Mouse (Mus musculus) myocyte (in vitro differentiated cells): ENCODE measurements around the gene Gm16430. TPM values are rescaled to one million over a fixed set of nuclear protein-coding genes. Genes with fewer than 3 reads are reported as not detected.
"Not testable (repeated sequence)": the region's sequence is repeated elsewhere in the genome, so short reads cannot be mapped to it uniquely, and the experiment has no call there.

ENCODE experiments used
- H3K27me3 ChIP-seq: one replicate; pipeline ENCODE4 v1.6.1; 2011; ENCODE audit not compliant: control insufficient read depth, insufficient read depth, insufficient read length
- H3K36me3 ChIP-seq: one replicate; pipeline ENCODE4 v1.6.1; 2011; ENCODE audit not compliant: control insufficient read depth, insufficient read depth
- H3K4me2 ChIP-seq: one replicate; pipeline ENCODE4 v1.6.1; 2011; ENCODE audit warnings: low read depth, control low read depth
- H3K4me3 ChIP-seq: one replicate; pipeline ENCODE4 v1.5.1; 2011; ENCODE audit warnings: mild to moderate bottlenecking, control low read depth, moderate library complexity
- H3K79me2 ChIP-seq: one replicate; pipeline ENCODE4 v1.6.1; 2011; ENCODE audit not compliant: control insufficient read depth, insufficient read depth
- H3ac ChIP-seq: one replicate; pipeline ENCODE4 v1.6.1; 2011; ENCODE audit not compliant: control insufficient read depth, insufficient read length
- polyA plus RNA-seq: library from polyadenylated mRNA; unstranded; fragments of >200 nt; fragmentation: generic; extraction: Trizol; gene quantifications from one replicate; pipeline ENCODE4 v1.2.1, GENCODE M21; 2012; ENCODE audit warnings: missing spikeins

Gm16430 gene
- not detected for polyA plus RNA-seq

GRCm38 (mm10) chrX:54621911-54622310 lies at the start of gene Gm16430:
Gene Gm16430, plus strand, starts transcription at chrX:54622211.
- H3K4me3 ChIP-seq, H3K36me3 ChIP-seq, H3K4me2 ChIP-seq, H3ac ChIP-seq, H3K27me3 ChIP-seq, H3K79me2 ChIP-seq: not testable (repeated sequence)

Other genes with a start within 250 kb of the Gm16430 start
- gene Gm16405, start 91.0 kb upstream of the Gm16430 start, polyA plus RNA-seq = not detected